Mouse (Mus musculus) activated CD4-positive, CD25-positive, alpha-beta regulatory T cell, adult 4 months (primary cell): ENCODE results near the gene Fancf. TPM values are rescaled to one million over a fixed set of nuclear protein-coding genes. Genes with fewer than 3 reads are reported as not detected.
A peak's percentile ranks its signal among the peaks of the same experiment; 100 is the strongest.

Experiments used
- ATAC-seq: one replicate; pipeline ENCODE4 v1.8.0; 2017
- polyA plus RNA-seq, 2 experiments: library from polyadenylated mRNA; unstranded; fragments of 100-300 nt; shearing (Covaris generic); gene quantifications; one replicate each; pipeline ENCODE4 v1.2.1; 2017

Fancf gene
- 1 to 10 TPM in 1 of 2 experiments, under 1 TPM in 1; 0.75 to 1.1 TPM for polyA plus RNA-seq

DNA sequence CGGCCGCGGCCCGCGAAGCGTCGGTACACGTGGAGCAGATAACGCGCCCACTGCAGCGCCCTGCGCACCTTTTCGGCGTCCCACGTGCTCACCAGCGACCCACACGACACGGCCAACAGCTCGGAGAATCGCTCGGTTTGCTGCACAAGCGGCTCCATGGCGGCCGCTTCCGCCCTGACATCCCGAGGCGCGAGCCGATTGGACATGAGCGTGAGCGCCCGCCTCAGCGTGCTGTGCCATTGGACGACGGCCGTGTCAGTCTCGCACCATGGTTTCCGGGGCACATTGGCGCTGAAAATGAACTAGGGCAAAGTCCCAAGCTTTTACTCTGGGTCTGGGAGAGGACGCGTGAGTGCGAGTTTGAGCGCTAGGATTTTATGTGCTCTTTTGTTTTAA lies at the start of gene Fancf:
Gene Fancf (minus strand): TSS at position 171 of the 396 bp plus-strand sequence.
- peak; percentile 97 for ATAC-seq

DNA sequence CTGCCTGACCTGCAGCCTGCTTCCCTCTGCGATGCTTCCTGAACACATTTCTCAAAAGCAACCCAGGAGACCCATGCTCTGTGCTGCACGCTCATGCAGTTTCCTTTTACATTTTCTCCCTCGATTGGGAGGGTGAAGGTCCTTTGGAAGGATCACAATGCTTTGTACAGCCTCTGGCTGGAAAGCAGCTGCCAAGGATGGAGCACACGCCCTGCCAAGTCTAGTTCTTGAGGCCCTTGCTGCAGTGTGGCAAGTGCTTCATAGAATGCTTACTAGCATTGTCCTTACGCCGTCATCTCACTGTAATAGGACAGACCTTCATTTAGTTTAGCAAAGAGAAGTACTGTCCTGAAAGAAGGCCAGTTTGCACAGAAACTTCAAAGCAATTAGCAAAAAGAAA lies 37.0 kb upstream of the Fancf start:
- no peak for ATAC-seq

- no peak for ATAC-seq
Observed at GRCm38 (mm10) chr7:51894939-51895338, 32.9 kb upstream of the Fancf start.

DNA sequence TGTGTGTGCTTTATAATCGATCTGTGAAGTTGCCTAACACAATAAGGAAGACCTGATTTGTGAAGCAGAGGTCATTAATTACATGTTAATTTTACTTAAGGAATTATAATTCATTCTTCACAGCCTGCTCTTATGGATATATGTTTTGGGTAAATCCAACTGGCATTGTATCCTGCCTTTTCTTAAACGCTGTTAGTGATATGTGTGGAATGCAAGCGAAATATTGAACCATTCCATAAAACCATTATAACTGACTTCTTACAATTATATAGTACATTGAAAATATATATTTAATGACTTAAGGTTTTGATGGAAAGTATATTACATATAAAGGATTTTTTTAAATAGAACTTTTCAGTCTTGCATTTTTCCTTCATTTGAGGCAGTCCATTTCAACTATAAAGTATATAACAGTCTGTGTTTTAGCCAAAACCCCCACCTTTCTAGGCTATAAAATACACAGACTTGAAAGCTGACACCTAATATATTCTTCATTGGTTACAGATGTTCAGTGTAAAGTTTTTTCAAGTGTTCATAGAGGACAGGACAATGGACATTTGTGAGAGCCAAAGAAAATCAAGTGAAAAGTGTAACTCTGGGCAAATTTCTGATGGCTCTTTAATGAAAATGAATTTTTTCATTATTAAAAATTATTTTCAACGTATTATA lies 32.2 kb upstream of the Fancf start:
- ATAC-seq = no peak

GRCm38 (mm10) chr7:51893008-51893407 lies 30.9 kb upstream of the Fancf start:
- ATAC-seq = no peak

DNA sequence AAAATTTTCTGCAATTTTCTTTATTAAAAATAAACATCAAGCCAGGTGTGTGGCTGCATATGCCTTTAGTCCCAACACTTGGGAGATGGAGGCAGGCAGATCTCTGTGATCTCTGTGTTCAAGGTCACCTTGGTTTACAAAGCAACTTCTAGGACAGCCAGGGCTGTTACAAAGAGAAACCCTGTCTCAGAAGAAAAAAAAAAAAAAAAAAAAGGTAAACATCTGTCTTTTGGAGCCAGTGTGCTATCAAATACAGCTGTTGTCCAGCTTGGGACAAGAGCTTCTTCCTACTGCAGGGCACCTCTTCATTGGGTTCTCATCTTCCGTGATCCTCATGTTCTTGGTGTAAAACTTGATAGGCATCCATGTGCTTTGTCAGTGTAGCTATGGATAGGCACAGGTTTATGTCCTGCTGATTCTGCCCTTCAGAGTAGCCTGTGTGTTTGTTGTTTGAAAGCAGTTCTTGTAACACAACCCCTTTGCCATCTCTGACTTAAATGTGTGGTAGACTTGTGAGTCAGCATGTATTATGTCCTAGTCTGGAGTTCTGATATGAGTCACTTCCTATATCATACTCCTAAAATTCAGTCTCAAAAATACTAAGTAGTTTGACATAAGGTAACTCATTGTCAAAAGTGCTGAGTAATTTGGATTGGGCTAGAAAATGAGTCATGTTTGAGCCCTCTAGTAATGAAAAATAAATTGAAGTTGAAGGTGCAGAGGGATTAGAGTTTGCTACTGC lies 30.3 kb upstream of the Fancf start:
- peak; percentile 74 for ATAC-seq

DNA sequence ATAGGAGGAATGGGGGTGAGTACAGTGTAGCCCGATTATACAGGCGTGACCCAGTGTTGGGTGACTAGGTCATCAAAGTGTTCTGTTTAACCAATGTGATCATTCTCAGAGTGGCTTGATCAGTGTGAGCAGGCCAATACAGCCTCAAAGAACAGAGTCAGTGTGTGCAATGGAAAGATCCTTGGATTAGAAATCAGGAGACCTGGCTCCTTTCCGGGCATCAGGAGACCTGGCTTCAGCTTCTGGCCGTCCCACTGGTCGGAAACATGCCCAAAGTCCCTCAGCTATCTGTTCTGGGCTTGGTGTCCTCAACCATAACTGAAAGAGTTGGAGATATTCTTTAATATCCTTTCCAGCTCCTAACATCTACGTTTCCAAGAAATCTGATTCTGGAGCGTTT lies 27.5 kb upstream of the Fancf start:
- no peak for ATAC-seq

- no peak for ATAC-seq
Observed at GRCm38 (mm10) chr7:51887678-51888567, 25.9 kb upstream of the Fancf start.

DNA sequence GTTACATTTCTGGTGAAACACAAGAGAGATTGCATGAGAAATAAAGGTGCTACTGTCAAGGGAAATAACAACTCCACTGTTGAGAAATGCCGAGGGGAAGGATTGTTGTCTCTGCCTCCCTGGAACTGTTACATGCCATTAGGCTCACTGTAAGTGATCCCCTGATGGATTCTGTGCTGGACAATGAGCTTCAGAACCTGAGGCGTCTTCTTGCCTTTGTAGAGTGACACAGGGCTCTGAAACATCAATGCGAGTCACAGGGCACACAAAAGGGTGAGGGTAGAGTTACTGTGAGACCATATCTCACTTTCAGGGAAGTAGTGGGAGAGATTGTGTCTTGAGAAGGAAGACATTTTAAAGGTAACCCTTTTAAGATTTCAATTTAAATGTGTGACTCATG lies 23.3 kb upstream of the Fancf start:
- ATAC-seq = no peak

DNA sequence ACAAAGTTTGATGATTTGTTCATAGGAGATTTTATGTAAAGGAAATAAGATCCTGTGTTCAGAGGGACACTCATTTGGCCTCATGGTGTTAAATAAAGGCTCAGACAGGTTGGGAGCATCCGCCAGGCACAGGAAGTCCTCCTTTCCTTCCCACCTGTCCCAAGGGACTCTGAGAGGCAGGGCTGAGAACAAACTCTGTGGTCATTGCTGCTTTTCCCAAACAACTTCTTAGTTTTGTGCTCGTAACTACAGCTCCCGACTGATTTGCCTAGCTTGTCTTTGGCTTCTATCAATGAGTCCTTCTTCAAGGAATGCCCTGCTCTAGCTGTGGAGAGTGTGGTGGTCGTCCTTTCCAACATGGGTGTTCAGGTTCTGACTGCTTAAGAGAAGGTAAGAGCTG lies 18.1 kb upstream of the Fancf start:
- ATAC-seq = no peak

- peak; percentile 89 for ATAC-seq
Observed at GRCm38 (mm10) chr7:51879136-51879723, 17.2 kb upstream of the Fancf start.

DNA sequence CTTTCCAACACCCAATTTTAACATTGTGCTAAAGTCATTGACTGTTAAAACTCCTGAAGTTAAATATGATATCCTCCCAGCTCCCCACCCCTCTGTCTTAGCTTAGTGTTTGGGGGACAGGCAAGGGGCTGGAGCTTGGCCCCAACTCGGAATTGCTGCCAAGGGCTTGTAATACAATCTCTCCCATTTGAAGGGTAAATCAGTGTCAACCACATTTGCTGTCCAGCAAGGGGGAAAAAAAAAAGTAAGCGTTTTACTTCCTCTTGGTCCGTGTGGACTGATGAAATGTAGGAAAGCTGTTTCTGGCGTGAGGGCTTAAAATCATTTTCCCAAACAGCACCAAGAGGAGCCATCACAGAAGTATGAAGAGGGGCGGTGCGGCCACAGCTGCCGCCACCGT lies 16.7 kb upstream of the Fancf start:
- ATAC-seq = no peak

DNA sequence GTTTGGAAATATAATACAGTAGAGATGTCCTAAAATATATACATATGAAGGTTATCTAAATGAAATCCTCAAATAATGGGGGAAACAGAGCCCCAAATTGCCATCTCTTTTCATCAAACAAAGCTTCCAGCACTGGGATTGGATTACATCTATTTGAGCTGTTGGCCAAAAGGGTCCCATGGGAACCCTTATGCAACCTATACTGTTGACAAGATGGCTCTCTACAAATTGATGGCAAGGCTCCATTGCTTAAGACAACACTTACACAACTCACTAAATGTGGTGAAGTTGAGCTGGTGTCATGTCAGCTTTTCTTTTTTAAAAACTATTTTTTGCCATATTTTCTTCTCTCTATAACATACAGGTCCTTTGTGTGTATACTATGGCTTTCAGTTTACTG lies 14.2 kb upstream of the Fancf start:
- no peak for ATAC-seq

DNA sequence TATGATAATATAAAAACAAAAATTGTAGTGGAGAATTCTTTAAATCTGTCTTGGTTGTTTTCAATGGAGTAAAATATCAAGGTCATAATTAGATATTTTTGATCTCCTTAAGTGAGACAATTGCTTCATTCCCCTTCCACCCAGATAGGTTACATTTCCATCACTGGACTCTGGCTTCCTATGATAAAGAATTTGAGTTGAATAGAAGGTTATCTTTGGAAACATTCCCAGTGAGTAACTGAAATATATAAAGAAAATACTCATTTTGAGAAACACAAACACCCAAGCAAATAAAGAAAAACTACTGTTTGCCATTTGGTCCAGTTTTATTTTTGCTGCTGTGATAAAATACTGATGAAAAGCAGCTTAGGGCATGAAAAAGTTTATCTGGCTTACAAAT lies 10.5 kb upstream of the Fancf start:
- ATAC-seq = no peak

DNA sequence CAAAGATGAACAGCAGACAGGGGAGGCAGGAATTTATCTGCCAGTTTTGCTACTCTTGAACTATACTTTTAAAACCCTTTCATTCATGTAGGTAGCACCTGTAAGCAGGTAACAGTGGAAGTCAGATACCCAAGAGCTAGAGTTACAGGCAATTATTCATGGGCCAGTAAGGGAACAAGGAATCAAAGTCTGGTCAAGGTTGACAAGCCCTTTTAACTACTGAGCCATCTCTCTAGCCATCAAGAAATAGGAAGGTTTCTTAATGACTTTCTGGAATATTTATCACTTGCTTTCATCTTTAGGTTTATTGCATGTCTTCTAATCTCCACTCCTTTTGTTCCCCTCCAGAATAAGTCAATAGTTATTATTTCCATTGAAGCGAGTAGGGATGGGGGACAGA lies 10.0 kb upstream of the Fancf start:
- ATAC-seq = no peak

GRCm38 (mm10) chr7:51867983-51868382 lies 5.9 kb upstream of the Fancf start:
- no peak for ATAC-seq

DNA sequence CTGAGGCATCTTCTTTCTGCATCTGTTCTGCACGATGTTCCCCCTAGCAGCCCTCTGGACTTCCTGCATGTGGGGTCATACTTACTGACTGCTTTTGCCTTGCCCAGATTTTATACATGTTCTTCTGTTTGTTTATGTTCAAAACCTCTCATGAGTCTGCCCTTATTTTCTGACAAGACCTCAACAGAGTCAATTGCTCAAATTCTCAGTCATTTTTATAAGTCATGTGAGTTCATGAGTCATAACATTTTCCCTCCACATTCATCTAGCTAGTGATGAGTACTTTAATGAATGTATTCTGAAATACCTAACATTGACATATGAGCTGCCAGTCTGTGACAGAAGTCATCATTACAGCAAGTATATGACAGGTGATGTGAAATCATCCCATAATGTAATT lies 3.3 kb upstream of the Fancf start:
- no peak for ATAC-seq

GRCm38 (mm10) chr7:51862842-51863241 lies 775 bp upstream of the Fancf start:
- no peak for ATAC-seq

- peak; percentile 51 for ATAC-seq
Observed at GRCm38 (mm10) chr7:51861250-51862096, 594 bp downstream of the Fancf start, which contains the start of gene Gas2. Gas2 (plus strand) TSS chr7:51862015.

DNA sequence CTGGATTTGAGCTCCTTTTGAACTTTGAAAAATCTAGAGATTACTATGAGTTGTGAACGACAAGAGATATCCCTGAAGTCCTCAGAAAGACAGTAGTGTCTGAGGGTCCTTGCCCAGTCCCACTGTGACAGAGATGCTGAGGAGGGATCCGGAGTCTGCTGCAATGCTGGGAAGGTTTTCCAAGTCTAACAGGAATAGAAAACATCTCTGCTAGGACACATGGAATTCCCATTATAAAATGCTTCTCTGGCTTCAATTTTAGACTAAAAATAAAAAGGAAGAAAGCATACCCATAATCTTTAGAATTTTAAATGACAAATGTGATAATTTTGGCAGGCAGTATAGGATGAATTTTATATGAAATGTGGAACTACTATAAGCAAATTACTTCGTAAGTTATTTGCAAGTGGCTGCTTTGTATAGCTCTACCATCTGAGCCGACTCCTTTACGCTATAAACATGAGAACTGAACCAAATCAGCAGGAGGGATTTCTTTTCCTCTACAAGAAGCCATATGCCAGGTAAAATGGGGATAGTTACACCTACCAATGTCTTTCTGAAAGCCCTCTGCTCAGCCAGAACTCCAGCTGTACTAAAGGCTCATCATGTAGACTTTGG lies 10.1 kb downstream of the Fancf start:
- no peak for ATAC-seq

- no peak for ATAC-seq
Observed at GRCm38 (mm10) chr7:51850877-51851276, 11.2 kb downstream of the Fancf start.
